Mouse (Mus musculus) limb, embryonic 10.5 days (tissue): ENCODE results near the gene Nmrk1. TPM values are rescaled to one million over a fixed set of nuclear protein-coding genes. Genes with fewer than 3 reads are reported as not detected.

Experiments used
- DNase-seq: peaks from one replicate; pipeline ENCODE4 v3.0.0-alpha.2; 2017; ENCODE audit warnings: low spot score
- H3K27ac ChIP-seq: fragments of 300-500 bp; sonication (generic); 2 replicates; pipeline ENCODE4 v1.5.1; 2016; ENCODE audit warnings: mild to moderate bottlenecking
- H3K27me3 ChIP-seq: fragments of 300-500 bp; sonication (generic); 2 replicates; pipeline ENCODE4 v1.6.1; 2016; ENCODE audit warnings: low read depth, mild to moderate bottlenecking; ENCODE audit not compliant: poor library complexity, severe bottlenecking
- H3K36me3 ChIP-seq: fragments of 300-500 bp; sonication (generic); 2 replicates; pipeline ENCODE4 v1.6.1; 2016; ENCODE audit warnings: mild to moderate bottlenecking, moderate library complexity
- H3K4me1 ChIP-seq: fragments of 300-500 bp; sonication (generic); 2 replicates; pipeline ENCODE4 v1.6.1; 2016
- H3K4me3 ChIP-seq: fragments of 300-500 bp; sonication (generic); 2 replicates; pipeline ENCODE4 v1.5.1; 2016; ENCODE audit warnings: mild to moderate bottlenecking, moderate library complexity
- H3K9me3 ChIP-seq: fragments of 300-500 bp; sonication (generic); replicated peaks from 2 replicates; pipeline ENCODE4 v1.6.1; 2016; ENCODE audit warnings: mild to moderate bottlenecking
- WGBS: fragments of 180-500 bp; shearing (Covaris S2); methylation state at CpG from one replicate; pipeline ENCODE4 v1.1.7; 2016; 5-methylcytosine and 5-hydroxymethylcytosine counted together
- polyA plus RNA-seq: library from polyadenylated mRNA; unstranded; fragments of >200 nt; fragmentation: Nextera tagmentation; extraction: Ambion mirVana; gene quantifications from 2 replicates; pipeline ENCODE4 v1.2.1, GENCODE M21; 2016

Nmrk1 gene
- polyA plus RNA-seq, 1 experiment from 2014 or later, result 9.0 TPM

GRCm38 (mm10) chr19:18647775-18648557 lies 16.2 kb downstream of the Nmrk1 start:
- Histone ChIP-seq H3K27me3 (no peaks in the 10 kb centered on the region), H3K36me3 (no peaks in the 10 kb centered on the region), H3K9me3 (no peaks in the 10 kb centered on the region), H3K4me3 (no peak overlapping the region), H3K4me1 (0 out of 2 replicates have a peak, but pooled peaks cover 3% of the 10 kb centered on the region), H3K27ac (no peak overlapping the region)
- whole genome bisulfite sequencing, result 66% methylated on average over 9 of the region's 9 CpGs
- DNase-seq, result no peak

DNA sequence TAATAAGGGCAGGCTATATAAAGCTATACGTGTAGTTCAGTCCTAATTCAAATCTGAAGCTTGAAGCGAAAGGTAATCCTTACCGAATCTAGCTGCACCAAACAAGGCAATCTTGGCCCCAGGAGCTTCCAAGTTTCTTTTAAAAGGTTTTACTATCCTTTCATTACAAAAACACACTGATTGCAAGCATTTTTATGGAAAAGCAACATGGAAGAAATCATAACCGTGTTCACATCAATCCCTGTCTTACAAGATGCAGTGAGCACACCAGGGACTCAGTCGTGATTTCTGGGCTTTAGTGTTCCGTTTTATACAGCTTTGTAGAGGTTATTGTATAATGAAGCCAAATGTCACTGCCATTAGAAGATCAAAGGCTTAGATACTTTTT lies 16.8 kb downstream of the Nmrk1 start:
- H3K27me3 ChIP-seq, result no peaks in the 10 kb centered on the region
- no peak overlapping the region for H3K4me3 ChIP-seq
- no peaks in the 10 kb centered on the region for H3K9me3 ChIP-seq
- H3K4me1 ChIP-seq, result 0 out of 2 replicates have a peak, but pooled peaks cover 3% of the 10 kb centered on the region
- H3K36me3 ChIP-seq, result no peaks in the 10 kb centered on the region
- H3K27ac ChIP-seq, result no peak overlapping the region
- 81% methylated on average over 6 of the region's 6 CpGs for WGBS
- DNase-seq, result no peak

GRCm38 (mm10) chr19:18649955-18650354 lies 18.2 kb downstream of the Nmrk1 start:
- no peak for DNase-seq
- no peaks in the 10 kb centered on the region for H3K9me3 ChIP-seq
- H3K27ac ChIP-seq, result no peak overlapping the region
- WGBS, result 90% methylated on average over 4 of the region's 4 CpGs
- no peaks in the 10 kb centered on the region for H3K36me3 ChIP-seq
- H3K27me3 ChIP-seq, result no peaks in the 10 kb centered on the region
- H3K4me3 ChIP-seq, result no peak overlapping the region
- H3K4me1 ChIP-seq, result 0 out of 2 replicates have a peak, but pooled peaks cover 3% of the 10 kb centered on the region

- no peak overlapping the region for H3K27ac ChIP-seq
- no peak overlapping the region for H3K4me3 ChIP-seq
- H3K4me1 ChIP-seq, result 0 out of 2 replicates have a peak, but pooled peaks cover 3% of the 10 kb centered on the region
- H3K27me3 ChIP-seq, result no peaks in the 10 kb centered on the region
- no peaks in the 10 kb centered on the region for H3K9me3 ChIP-seq
- WGBS, result 83% methylated on average over 6 of the region's 6 CpGs
- no peaks in the 10 kb centered on the region for H3K36me3 ChIP-seq
- DNase-seq, result no peak
These were observed 18.7 kb downstream of the Nmrk1 start for GRCm38 (mm10) chr19:18650473-18650872.

DNA sequence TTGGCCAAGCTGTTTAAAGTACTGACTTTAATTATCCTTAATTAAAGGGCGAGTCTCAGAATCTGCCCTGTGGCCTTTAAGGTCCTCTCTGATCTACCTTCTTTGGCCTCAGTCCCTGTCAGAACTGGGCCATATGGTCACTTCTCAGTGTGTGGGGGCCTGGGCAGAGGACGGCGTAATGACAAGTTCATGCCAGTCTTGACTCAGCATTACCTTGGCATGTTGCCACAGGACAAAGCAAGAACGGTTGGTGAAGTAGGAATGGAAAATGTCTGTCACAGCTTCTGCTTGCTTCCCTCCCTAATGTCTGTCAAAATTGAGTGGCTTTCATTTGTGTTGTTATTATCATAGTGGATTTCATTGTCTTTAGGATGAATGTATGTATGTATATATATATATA lies 20.8 kb downstream of the Nmrk1 start:
- 34% methylated on average over 4 of the region's 4 CpGs for whole genome bisulfite sequencing
- Histone ChIP-seq H3K4me3 (no peak overlapping the region), H3K9me3 (no peaks in the 10 kb centered on the region), H3K4me1 (0 out of 2 replicates have a peak, but pooled peaks cover 3% of the 10 kb centered on the region), H3K36me3 (no peaks in the 10 kb centered on the region), H3K27me3 (no peaks in the 10 kb centered on the region), H3K27ac (no peak overlapping the region)
- no peak for DNase-seq

- 88% methylated on average over 6 of the region's 6 CpGs for WGBS
- Histone ChIP-seq H3K9me3 (no peaks in the 10 kb centered on the region), H3K27ac (no peak overlapping the region), H3K36me3 (no peaks in the 10 kb centered on the region), H3K4me3 (no peak overlapping the region), H3K27me3 (no peaks in the 10 kb centered on the region), H3K4me1 (0 out of 2 replicates have a peak, but pooled peaks cover 3% of the 10 kb centered on the region)
- DNase-seq, result no peak
These were observed 21.3 kb downstream of the Nmrk1 start for GRCm38 (mm10) chr19:18653058-18653457.

DNA sequence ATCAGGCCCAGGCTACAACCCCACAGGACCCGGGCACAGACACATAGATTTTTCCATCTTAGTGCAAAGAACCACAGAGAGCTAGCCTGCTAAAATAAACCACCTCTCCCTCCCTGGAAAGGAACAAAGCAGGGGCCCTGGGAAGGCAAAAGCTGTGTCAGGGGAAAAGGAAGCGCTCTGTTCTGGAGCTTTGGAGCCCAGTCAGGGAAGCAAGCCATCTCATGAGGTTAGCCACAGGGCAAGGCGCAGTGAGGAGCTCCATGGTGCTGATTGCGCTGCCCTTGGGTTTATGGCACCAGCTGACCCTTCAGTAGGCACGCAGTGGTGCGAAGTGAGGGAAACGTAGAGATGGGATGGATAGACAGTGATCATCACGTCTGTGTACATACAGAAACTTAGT lies 22.6 kb downstream of the Nmrk1 start:
- H3K9me3 ChIP-seq, result no peaks in the 10 kb centered on the region
- 0 out of 2 replicates have a peak, but pooled peaks cover 3% of the 10 kb centered on the region for H3K4me1 ChIP-seq
- DNase-seq, result no peak
- no peak overlapping the region for H3K27ac ChIP-seq
- H3K36me3 ChIP-seq, result no peaks in the 10 kb centered on the region
- WGBS, result 86% methylated on average over 8 of the region's 8 CpGs
- no peak overlapping the region for H3K4me3 ChIP-seq
- no peaks in the 10 kb centered on the region for H3K27me3 ChIP-seq

DNA sequence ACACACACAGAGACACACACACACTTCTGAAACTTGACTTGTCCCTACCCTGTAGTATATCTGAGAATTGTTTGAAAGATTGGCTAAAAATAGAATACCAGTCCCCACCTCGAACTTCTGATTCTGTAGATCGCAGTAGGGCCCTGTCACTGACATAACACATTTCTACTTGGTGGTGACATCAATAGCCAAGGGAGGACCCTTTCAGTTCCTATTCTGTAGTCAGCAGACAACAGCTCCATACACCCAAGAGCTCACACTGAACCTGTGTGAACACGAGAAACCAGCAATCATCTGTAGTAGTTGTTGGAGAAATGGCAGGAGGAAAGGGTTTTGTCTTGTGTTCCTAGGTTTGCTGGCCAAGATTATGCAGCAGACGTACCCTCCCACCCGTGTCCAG lies 23.2 kb downstream of the Nmrk1 start:
- DNase-seq, result no peak
- 89% methylated on average over 5 of the region's 5 CpGs for WGBS
- 0 out of 2 replicates have a peak, but pooled peaks cover 3% of the 10 kb centered on the region for H3K4me1 ChIP-seq

GRCm38 (mm10) chr19:18655999-18656398 lies 24.2 kb downstream of the Nmrk1 start:
- Histone ChIP-seq H3K9me3 (no peaks in the 10 kb centered on the region), H3K27me3 (no peaks in the 10 kb centered on the region)
- 89% methylated on average over 7 of the region's 7 CpGs for WGBS

More for the DNA sequence above, 23.2 kb downstream of the Nmrk1 start:
- no peak overlapping the region for H3K4me3 ChIP-seq
- no peak overlapping the region for H3K27ac ChIP-seq
- H3K36me3 ChIP-seq, result no peaks in the 10 kb centered on the region
- H3K9me3 ChIP-seq, result no peaks in the 10 kb centered on the region
- no peaks in the 10 kb centered on the region for H3K27me3 ChIP-seq

DNA sequence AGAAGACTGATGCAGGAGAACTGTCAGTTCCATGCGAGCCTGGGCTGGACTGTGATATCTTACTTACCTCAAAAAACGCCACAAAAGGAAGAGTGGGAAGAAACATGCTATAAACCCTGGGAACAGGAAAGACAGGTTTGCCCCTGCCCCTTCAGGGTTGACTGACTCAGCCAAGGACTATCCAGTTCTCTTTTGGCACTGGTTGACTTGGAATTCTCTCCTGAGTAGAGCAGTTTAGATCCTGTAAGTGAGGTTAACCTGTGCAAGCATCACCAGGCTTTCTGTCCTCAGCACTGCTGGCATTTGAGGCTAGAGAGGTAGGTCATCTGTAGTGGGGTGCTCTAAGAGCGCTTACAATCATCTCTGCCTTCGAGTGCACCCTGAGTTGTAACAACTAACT lies 26.7 kb downstream of the Nmrk1 start:
- no peaks in the 10 kb centered on the region for H3K27me3 ChIP-seq
- H3K4me3 ChIP-seq, result no peak overlapping the region
- no peak overlapping the region for H3K27ac ChIP-seq
- no peaks in the 10 kb centered on the region for H3K36me3 ChIP-seq
- H3K9me3 ChIP-seq, result no peaks in the 10 kb centered on the region
- WGBS, result 80% methylated on average over 4 of the region's 4 CpGs
- no peak for DNase-seq
- no peaks in the 10 kb centered on the region for H3K4me1 ChIP-seq

More at GRCm38 (mm10) chr19:18655999-18656398, 24.2 kb downstream of the Nmrk1 start:
- no peaks in the 10 kb centered on the region for H3K36me3 ChIP-seq
- no peak overlapping the region for H3K27ac ChIP-seq
- no peak overlapping the region for H3K4me3 ChIP-seq
- no peak for DNase-seq
- H3K4me1 ChIP-seq, result 0 out of 2 replicates have a peak, but pooled peaks cover 3% of the 10 kb centered on the region

- Histone ChIP-seq H3K4me1 (no peaks in the 10 kb centered on the region), H3K27me3 (no peaks in the 10 kb centered on the region), H3K27ac (no peak overlapping the region), H3K9me3 (no peaks in the 10 kb centered on the region), H3K36me3 (no peaks in the 10 kb centered on the region), H3K4me3 (no peak overlapping the region)
- DNase-seq, result no peak
- whole genome bisulfite sequencing, result 86% methylated on average over 1 of the region's 1 CpGs
These were observed 27.6 kb downstream of the Nmrk1 start for GRCm38 (mm10) chr19:18659349-18659748.

GRCm38 (mm10) chr19:18660466-18660865 lies 28.7 kb downstream of the Nmrk1 start:
- Histone ChIP-seq H3K36me3 (no peaks in the 10 kb centered on the region), H3K27ac (no peak overlapping the region), H3K27me3 (no peaks in the 10 kb centered on the region), H3K9me3 (no peaks in the 10 kb centered on the region), H3K4me3 (no peak overlapping the region), H3K4me1 (no peaks in the 10 kb centered on the region)
- WGBS, result 85% methylated on average over 3 of the region's 3 CpGs
- DNase-seq, result no peak

DNA sequence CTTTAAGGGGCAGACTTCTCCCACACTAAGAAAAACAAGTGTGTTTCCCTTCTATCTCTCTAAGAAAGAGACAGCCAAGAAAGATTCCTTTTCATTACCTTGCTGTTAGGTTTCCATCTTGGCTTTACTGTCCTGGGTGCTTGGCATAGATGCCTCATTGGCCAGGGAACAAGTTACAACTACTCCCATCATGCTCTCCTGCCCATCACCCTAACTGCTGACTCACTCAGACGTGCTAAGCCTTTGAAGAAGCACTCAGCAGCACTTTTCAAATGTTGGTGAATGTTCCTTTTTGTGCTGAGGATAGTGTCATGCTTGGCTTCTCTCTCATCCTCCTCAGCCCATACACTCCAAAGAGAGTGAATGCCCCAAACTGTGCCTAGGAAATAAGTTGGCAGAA lies 29.9 kb downstream of the Nmrk1 start:
- WGBS, result 66% methylated on average over 1 of the region's 1 CpGs
- H3K27me3 ChIP-seq, result no peaks in the 10 kb centered on the region
- H3K36me3 ChIP-seq, result no peaks in the 10 kb centered on the region
- no peaks in the 10 kb centered on the region for H3K4me1 ChIP-seq
- no peaks in the 10 kb centered on the region for H3K9me3 ChIP-seq
- no peak overlapping the region for H3K27ac ChIP-seq
- no peak overlapping the region for H3K4me3 ChIP-seq
- no peak for DNase-seq
